Mouse (Mus musculus): ENCODE results near the gene Iqsec3. TPM values are rescaled to one million over a fixed set of nuclear protein-coding genes. Genes with fewer than 3 reads are reported as not detected.

Iqsec3 gene
- polyA plus RNA-seq, 1 experiment from 2014 or later: not detected

DNA sequence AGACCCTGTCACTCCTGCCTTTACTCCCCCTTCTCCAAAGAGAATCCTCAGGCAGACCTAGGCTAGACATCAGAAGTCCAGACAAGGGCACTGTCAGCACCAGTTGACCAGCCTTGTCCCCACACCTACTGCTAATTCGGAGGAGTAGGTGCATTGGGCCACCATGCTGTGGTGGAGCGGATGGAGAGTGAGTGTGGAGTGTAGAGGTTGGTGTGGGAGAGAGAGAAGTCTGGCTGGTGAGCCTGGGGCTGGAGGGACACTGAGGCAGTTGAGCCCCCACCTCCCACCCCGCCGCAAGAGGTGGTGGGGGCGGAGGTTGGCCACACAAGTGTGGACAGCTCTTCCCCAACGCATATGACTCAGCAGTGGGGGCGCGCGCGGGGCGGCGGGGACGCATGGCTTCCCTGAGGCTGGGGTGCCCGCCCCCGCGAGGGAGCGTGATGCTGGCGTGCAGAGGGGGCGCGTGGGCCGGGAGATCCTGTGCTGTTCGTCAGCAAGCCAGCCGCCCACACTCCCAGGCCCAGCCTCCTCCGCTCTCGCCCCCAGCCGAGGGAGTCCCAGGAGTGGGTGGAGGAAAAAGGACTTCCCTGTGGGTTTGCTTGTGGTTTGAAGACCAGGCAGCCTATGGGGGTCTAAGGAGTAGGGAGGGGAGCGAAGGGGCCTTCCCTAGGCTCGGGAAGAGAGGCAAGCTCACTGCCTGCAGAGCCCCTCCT is 10.7 kb downstream of the Iqsec3 start:
- H3K4me2 ChIP-seq (ENCODE audit: low read depth, low read length): no peak overlapping the region
- H3K9me3 ChIP-seq (ENCODE audit: control insufficient read depth, low read length): no peaks in the 10 kb centered on the region
- no peaks in the 10 kb centered on the region for H3K4me1 ChIP-seq (replicated peaks; ENCODE audit: control insufficient read depth, insufficient read depth, low read length)
- no peaks in the 10 kb centered on the region; the same call in 1 of the 2 replicates for H3K27me3 ChIP-seq (ENCODE audit: control insufficient read depth, insufficient read depth, low read depth, low read length)
- no peak overlapping the region for H3K4me3 ChIP-seq (ENCODE audit: low read length)
- H3K36me3 ChIP-seq (ENCODE audit: control insufficient read depth, insufficient read depth, low read length): no peaks in the 10 kb centered on the region
- no peak overlapping the region for H3K9ac ChIP-seq (ENCODE audit: low read length)
- no peak overlapping the region for H3K27ac ChIP-seq (ENCODE audit: low read length)
- ATAC-seq (ENCODE audit: low read depth): no peak
- 2% methylated on average over 25 of the region's 28 CpGs for WGBS

DNA sequence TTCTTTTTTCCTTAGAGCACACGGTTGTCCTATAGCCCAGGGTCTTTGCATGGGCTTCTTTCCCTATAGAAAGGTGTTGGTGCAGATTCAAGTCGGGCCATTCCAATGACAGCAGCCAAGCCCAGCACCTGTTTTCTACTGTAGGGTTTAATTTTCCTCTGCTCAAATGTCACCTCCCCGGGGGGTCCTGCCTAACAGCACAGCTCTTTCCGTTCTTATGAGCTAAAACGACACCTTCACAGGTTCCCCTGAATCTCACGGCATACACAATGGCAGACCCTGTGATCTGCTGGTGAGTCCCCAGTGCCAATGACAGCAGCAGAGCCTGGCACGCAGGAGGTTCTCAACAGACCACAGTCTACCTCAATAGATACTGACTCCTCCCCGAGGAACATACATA is 16.1 kb downstream of the Iqsec3 start:
- H3K36me3 ChIP-seq (ENCODE audit: control insufficient read depth, insufficient read depth, low read length): no peaks in the 10 kb centered on the region
- WGBS: 49% methylated on average over 8 of the region's 8 CpGs
- no peak for ATAC-seq (ENCODE audit: low read depth)
- no peak overlapping the region for H3K4me2 ChIP-seq (ENCODE audit: low read depth, low read length)
- no peaks in the 10 kb centered on the region for H3K27me3 ChIP-seq (ENCODE audit: control insufficient read depth, insufficient read depth, low read depth, low read length)
- no peaks in the 10 kb centered on the region for H3K4me1 ChIP-seq (replicated peaks; ENCODE audit: control insufficient read depth, insufficient read depth, low read length)
- H3K4me3 ChIP-seq (ENCODE audit: low read length): no peak overlapping the region
- no peak overlapping the region for H3K9ac ChIP-seq (ENCODE audit: low read length)
- no peaks in the 10 kb centered on the region for H3K9me3 ChIP-seq (ENCODE audit: control insufficient read depth, low read length)
- H3K27ac ChIP-seq (ENCODE audit: low read length): no peak overlapping the region

- H3K4me3 ChIP-seq (ENCODE audit: low read length): no peak overlapping the region
- H3K36me3 ChIP-seq (ENCODE audit: control insufficient read depth, insufficient read depth, low read length): no peaks in the 10 kb centered on the region
- H3K9me3 ChIP-seq (ENCODE audit: control insufficient read depth, low read length): no peaks in the 10 kb centered on the region
- no peaks in the 10 kb centered on the region for H3K4me1 ChIP-seq (replicated peaks; ENCODE audit: control insufficient read depth, insufficient read depth, low read length)
- H3K27me3 ChIP-seq (ENCODE audit: control insufficient read depth, insufficient read depth, low read depth, low read length): no peaks in the 10 kb centered on the region
- WGBS: 64% methylated on average over 3 of the region's 3 CpGs
- ATAC-seq (ENCODE audit: low read depth): no peak
- H3K27ac ChIP-seq (ENCODE audit: low read length): no peak overlapping the region
- no peak overlapping the region for H3K4me2 ChIP-seq (ENCODE audit: low read depth, low read length)
- H3K9ac ChIP-seq (ENCODE audit: low read length): no peak overlapping the region
Observed at GRCm38 (mm10) chr6:121456651-121457050, 16.8 kb downstream of the Iqsec3 start.

DNA sequence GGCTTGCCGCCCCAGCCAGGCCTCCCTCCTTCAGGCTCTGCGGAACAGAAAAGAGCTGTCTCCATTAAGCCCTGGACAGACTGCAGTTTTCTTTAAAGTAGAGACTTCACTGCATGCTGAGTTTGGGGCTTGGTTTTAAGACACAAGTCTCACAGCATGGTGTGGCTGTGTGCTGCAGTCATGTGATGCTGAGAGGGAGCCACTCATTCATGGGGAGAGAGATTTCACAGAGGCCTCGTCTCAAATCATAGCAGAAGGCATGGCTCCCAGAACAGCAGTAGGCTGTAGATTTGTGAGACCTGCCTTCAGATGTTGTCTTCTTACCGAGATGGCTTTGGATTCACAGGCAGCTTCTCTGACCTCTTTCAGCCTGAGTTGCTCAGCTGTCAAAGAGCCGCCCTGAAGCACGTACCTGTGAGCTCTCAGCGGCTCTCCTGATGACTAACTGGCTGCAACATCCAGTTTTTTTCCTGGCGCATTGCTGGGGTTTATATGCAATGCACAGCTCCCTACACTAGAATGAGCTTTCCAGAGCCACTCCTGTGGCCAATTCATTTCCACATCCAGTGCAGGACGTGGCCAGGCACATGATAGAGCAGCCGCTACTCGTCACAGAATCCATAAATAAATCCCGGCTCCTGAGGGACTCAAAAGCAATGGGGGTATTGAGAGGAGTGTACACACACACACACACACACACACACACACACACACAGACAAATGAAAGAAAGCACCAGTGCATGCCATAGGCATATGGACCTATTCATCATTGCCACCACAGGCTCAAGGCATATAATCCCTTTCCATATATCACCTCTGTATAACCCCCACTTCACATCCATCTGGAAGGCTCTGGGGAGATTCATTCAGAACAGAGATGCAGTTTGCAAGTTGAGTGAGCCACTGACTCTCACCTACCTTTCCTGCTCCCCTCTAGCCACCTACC is 18.7 kb downstream of the Iqsec3 start:
- Histone ChIP-seq H3K36me3 (ENCODE audit: control insufficient read depth, insufficient read depth, low read length) (no peaks in the 10 kb centered on the region), H3K4me2 (ENCODE audit: low read depth, low read length) (no peak overlapping the region), H3K27ac (ENCODE audit: low read length) (no peak overlapping the region), H3K4me1 (replicated peaks; ENCODE audit: control insufficient read depth, insufficient read depth, low read length) (no peaks in the 10 kb centered on the region), H3K4me3 (ENCODE audit: low read length) (no peak overlapping the region), H3K9me3 (ENCODE audit: control insufficient read depth, low read length) (no peaks in the 10 kb centered on the region), H3K27me3 (ENCODE audit: control insufficient read depth, insufficient read depth, low read depth, low read length) (no peaks in the 10 kb centered on the region), H3K9ac (ENCODE audit: low read length) (no peak overlapping the region)
- no peak for ATAC-seq (ENCODE audit: low read depth)
- WGBS: 49% methylated on average over 12 of the region's 12 CpGs

- no peak for ATAC-seq (ENCODE audit: low read depth)
- no peaks in the 10 kb centered on the region for H3K27me3 ChIP-seq (ENCODE audit: control insufficient read depth, insufficient read depth, low read depth, low read length)
- no peak overlapping the region for H3K4me3 ChIP-seq (ENCODE audit: low read length)
- 48% methylated on average over 7 of the region's 7 CpGs for WGBS
- H3K9ac ChIP-seq (ENCODE audit: low read length): no peak overlapping the region
- H3K4me2 ChIP-seq (ENCODE audit: low read depth, low read length): no peak overlapping the region
- H3K9me3 ChIP-seq (ENCODE audit: control insufficient read depth, low read length): no peaks in the 10 kb centered on the region
- H3K36me3 ChIP-seq (ENCODE audit: control insufficient read depth, insufficient read depth, low read length): no peaks in the 10 kb centered on the region
- no peaks in the 10 kb centered on the region for H3K4me1 ChIP-seq (replicated peaks; ENCODE audit: control insufficient read depth, insufficient read depth, low read length)
- no peak overlapping the region for H3K27ac ChIP-seq (ENCODE audit: low read length)
Observed at GRCm38 (mm10) chr6:121453776-121454175, 19.7 kb downstream of the Iqsec3 start.

DNA sequence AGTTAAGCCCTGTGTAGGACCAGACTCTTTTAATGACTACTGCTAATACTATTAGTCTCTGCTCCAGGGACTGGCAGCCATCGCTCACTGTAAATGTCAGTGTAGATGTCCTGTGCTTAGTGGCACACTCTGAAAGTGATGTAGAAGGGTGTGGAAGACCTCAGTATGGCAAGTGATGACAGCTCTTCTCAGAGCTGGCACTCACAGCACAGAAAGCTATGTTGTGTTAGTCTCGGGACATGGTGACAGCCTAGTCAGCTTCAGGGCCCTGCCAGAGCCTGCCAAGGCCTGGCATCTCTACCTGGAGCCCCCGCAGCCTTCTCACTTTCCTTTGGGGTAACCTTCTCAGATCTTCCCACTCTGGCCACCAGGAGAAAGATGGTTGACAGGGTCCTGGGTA is 21.8 kb downstream of the Iqsec3 start:
- no peak for ATAC-seq (ENCODE audit: low read depth)
- no peaks in the 10 kb centered on the region for H3K27me3 ChIP-seq (ENCODE audit: control insufficient read depth, insufficient read depth, low read depth, low read length)
- H3K9me3 ChIP-seq (ENCODE audit: control insufficient read depth, low read length): no peaks in the 10 kb centered on the region
- no peak overlapping the region for H3K4me2 ChIP-seq (ENCODE audit: low read depth, low read length)
- no peaks in the 10 kb centered on the region for H3K4me1 ChIP-seq (replicated peaks; ENCODE audit: control insufficient read depth, insufficient read depth, low read length)
- no peak overlapping the region for H3K4me3 ChIP-seq (ENCODE audit: low read length)
- H3K27ac ChIP-seq (ENCODE audit: low read length): no peak overlapping the region
- H3K36me3 ChIP-seq (ENCODE audit: control insufficient read depth, insufficient read depth, low read length): no peaks in the 10 kb centered on the region
- no peak overlapping the region for H3K9ac ChIP-seq (ENCODE audit: low read length)
- 75% methylated on average over 3 of the region's 3 CpGs for WGBS

DNA sequence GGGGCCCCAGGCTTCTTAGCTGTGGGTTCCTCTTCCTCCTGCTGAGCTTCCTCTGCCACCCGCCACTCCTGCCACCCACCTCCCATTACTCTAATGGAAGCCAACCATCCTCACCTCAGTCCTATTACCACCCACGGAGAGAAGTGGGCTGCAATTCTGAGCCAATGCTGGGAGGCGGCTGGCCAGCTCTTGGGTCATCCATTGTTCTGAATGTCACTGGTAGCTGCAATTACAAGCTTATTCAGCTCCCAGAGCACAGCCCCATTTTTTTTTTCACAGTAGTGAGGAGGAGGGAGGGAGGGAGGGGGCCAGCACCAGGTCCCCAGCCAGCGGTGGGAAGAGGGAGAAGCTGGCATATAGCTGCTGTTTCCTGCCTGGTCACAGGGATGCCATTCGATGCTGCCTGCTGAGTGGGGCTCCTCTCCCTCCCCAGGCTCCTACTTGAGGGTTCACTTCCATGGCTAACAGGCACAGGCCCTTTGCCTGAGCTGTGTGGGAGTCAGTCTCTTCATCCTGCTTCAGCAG is 32.7 kb downstream of the Iqsec3 start:
- Histone ChIP-seq H3K36me3 (ENCODE audit: control insufficient read depth, insufficient read depth, low read length) (no peaks in the 10 kb centered on the region), H3K4me1 (replicated peaks; ENCODE audit: control insufficient read depth, insufficient read depth, low read length) (no peaks in the 10 kb centered on the region), H3K9ac (ENCODE audit: low read length) (no peak overlapping the region), H3K9me3 (ENCODE audit: control insufficient read depth, low read length) (no peaks in the 10 kb centered on the region), H3K27ac (ENCODE audit: low read length) (no peak overlapping the region), H3K4me2 (ENCODE audit: low read depth, low read length) (no peak overlapping the region), H3K4me3 (ENCODE audit: low read length) (no peak overlapping the region), H3K27me3 (ENCODE audit: control insufficient read depth, insufficient read depth, low read depth, low read length) (no peaks in the 10 kb centered on the region)
- 23% methylated on average over 5 of the region's 5 CpGs for WGBS
- no peak for ATAC-seq (ENCODE audit: low read depth)

DNA sequence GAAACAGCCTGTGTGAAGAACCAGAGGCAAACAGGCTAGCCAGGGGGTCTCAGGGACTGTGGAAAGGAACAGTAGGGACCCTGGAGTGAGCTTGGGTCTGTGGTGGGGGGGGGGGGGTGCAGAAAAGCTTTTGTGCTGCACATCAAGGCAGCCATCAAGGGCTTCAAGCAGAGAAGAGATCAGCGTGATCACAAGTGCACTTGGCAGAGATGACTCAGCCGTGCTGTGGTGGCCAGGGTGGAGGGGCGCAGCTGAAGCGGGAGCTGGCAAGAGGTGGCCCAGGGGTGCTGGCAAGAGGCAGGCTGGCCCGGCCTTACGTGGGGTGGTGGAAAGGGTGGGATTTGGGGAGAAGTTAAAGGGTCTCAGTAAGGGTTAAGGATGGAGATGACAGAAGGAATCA is 48.6 kb downstream of the Iqsec3 start:
- no peaks in the 10 kb centered on the region for H3K9me3 ChIP-seq (ENCODE audit: control insufficient read depth, low read length)
- no peak overlapping the region for H3K27ac ChIP-seq (ENCODE audit: low read length)
- WGBS: 39% methylated on average over 6 of the region's 6 CpGs
- H3K4me2 ChIP-seq (ENCODE audit: low read depth, low read length): no peak overlapping the region
- H3K4me1 ChIP-seq (replicated peaks; ENCODE audit: control insufficient read depth, insufficient read depth, low read length): no peaks in the 10 kb centered on the region
- no peak for ATAC-seq (ENCODE audit: low read depth)
- no peak overlapping the region for H3K9ac ChIP-seq (ENCODE audit: low read length)
- no peaks in the 10 kb centered on the region for H3K27me3 ChIP-seq (ENCODE audit: control insufficient read depth, insufficient read depth, low read depth, low read length)
- H3K36me3 ChIP-seq (ENCODE audit: control insufficient read depth, insufficient read depth, low read length): no peaks in the 10 kb centered on the region
- no peak overlapping the region for H3K4me3 ChIP-seq (ENCODE audit: low read length)

GRCm38 (mm10) chr6:121424403-121424802 is 49.1 kb downstream of the Iqsec3 start:
- Histone ChIP-seq H3K9me3 (ENCODE audit: control insufficient read depth, low read length) (no peaks in the 10 kb centered on the region), H3K4me2 (ENCODE audit: low read depth, low read length) (no peak overlapping the region), H3K27me3 (ENCODE audit: control insufficient read depth, insufficient read depth, low read depth, low read length) (no peaks in the 10 kb centered on the region), H3K9ac (ENCODE audit: low read length) (no peak overlapping the region), H3K4me1 (replicated peaks; ENCODE audit: control insufficient read depth, insufficient read depth, low read length) (no peaks in the 10 kb centered on the region), H3K4me3 (ENCODE audit: low read length) (no peak overlapping the region), H3K36me3 (ENCODE audit: control insufficient read depth, insufficient read depth, low read length) (no peaks in the 10 kb centered on the region), H3K27ac (ENCODE audit: low read length) (no peak overlapping the region)
- 26% methylated on average over 12 of the region's 12 CpGs for WGBS
- ATAC-seq (ENCODE audit: low read depth): no peak

Data from lung, embryonic 16.5 days (tissue).